Mouse (Mus musculus) MEL (cell line): ENCODE results near the gene Naa35. TPM values are rescaled to one million over a fixed set of nuclear protein-coding genes. Genes with fewer than 3 reads are reported as not detected.

Experiments used
- DNase-seq: peaks from one replicate; pipeline ENCODE4 v3.0.0; 2011; ENCODE audit warnings: low read depth, low spot score
- H3K27ac ChIP-seq: 2 replicates; pipeline ENCODE4 v1.5.1; 2012; ENCODE audit warnings: low read depth, mild to moderate bottlenecking, control low read depth, low read length, moderate library complexity; ENCODE audit not compliant: control insufficient read depth
- H3K27me3 ChIP-seq, 2 experiments: fragments of 150-350 bp in 1 of 2; sonication (generic) in 1 of 2; 2 replicates each; pipeline ENCODE4 v1.6.1; 2012; ENCODE audit warnings: low read length in 2 of 2, mild to moderate bottlenecking in 2 of 2, improper control_type of control experiment in 1 of 2, moderate library complexity in 1 of 2; ENCODE audit not compliant: insufficient read depth in 2 of 2, control insufficient read depth in 1 of 2
- H3K36me3 ChIP-seq, 2 experiments: 2 replicates each; pipeline ENCODE4 v1.6.1; 2012 to 2014; ENCODE audit warnings: low read length in 2 of 2, improper control_type of control experiment in 1 of 2, inconsistent platforms in 1 of 2, mild to moderate bottlenecking in 1 of 2; ENCODE audit not compliant: insufficient read depth in 2 of 2, control insufficient read depth in 1 of 2
- H3K4me1 ChIP-seq, 2 experiments: fragments of 150-350 bp in 1 of 2; sonication (generic) in 1 of 2; 2 replicates each; pipeline ENCODE4 v1.6.1; 2012; ENCODE audit warnings: low read length in 2 of 2, improper control_type of control experiment in 1 of 2, mild to moderate bottlenecking in 1 of 2; ENCODE audit not compliant: insufficient read depth in 2 of 2, control insufficient read depth in 1 of 2
- H3K4me3 ChIP-seq, 2 experiments: fragments of 150-350 bp in 1 of 2; sonication (generic) in 1 of 2; 2 replicates each; pipeline ENCODE4 v1.5.1; 2012; ENCODE audit warnings: low read depth in 2 of 2, low read length in 2 of 2, mild to moderate bottlenecking in 2 of 2, moderate library complexity in 2 of 2, control low read depth in 1 of 2, improper control_type of control experiment in 1 of 2; ENCODE audit not compliant: control insufficient read depth in 1 of 2, insufficient read depth in 1 of 2
- H3K79me2 ChIP-seq: 2 replicates; pipeline ENCODE4 v1.6.1; 2012; ENCODE audit warnings: mild to moderate bottlenecking, low read length, moderate library complexity; ENCODE audit not compliant: control insufficient read depth, poor library complexity, insufficient read depth
- H3K9ac ChIP-seq: 2 replicates; pipeline ENCODE4 v1.6.1; 2012; ENCODE audit warnings: low read depth, mild to moderate bottlenecking, control low read depth, low read length, moderate library complexity; ENCODE audit not compliant: control insufficient read depth, poor library complexity, severe bottlenecking
- H3K9me3 ChIP-seq: fragments of 150-350 bp; sonication (generic); replicated peaks from 2 replicates; pipeline ENCODE4 v1.6.1; 2012; ENCODE audit warnings: mild to moderate bottlenecking, low read length, improper control_type of control experiment, moderate library complexity; ENCODE audit not compliant: insufficient read depth
- CHD1 ChIP-seq: IDR thresholded peaks from 2 replicates; pipeline ENCODE4 v1.6.1; 2012; ENCODE audit warnings: low read depth, mild to moderate bottlenecking, inconsistent platforms, low read length, improper control_type of control experiment
- CTCF ChIP-seq, 3 experiments: IDR thresholded peaks in 2 of 3; conservative IDR thresholded peaks in 1 of 3; 2 replicates each; pipeline ENCODE4 v1.5.1; 2011 to 2012; ENCODE audit warnings: low read length in 3 of 3, low read depth in 2 of 3, mild to moderate bottlenecking in 2 of 3, improper control_type of control experiment in 1 of 3, inconsistent platforms in 1 of 3, mixed read lengths in 1 of 3, moderate library complexity in 1 of 3; ENCODE audit not compliant: control insufficient read depth in 1 of 3, insufficient read depth in 1 of 3, poor library complexity in 1 of 3, severe bottlenecking in 1 of 3
- ELF1 ChIP-seq: IDR thresholded peaks from 2 replicates; pipeline ENCODE4 v1.6.1; 2014; ENCODE audit warnings: low read depth, mild to moderate bottlenecking, inconsistent platforms, low read length, improper control_type of control experiment, moderate library complexity
- GATA1 ChIP-seq: IDR thresholded peaks from 2 replicates; pipeline ENCODE4 v1.6.1; 2011; ENCODE audit warnings: low read depth, low read length, improper control_type of control experiment
- HCFC1 ChIP-seq: IDR thresholded peaks from 2 replicates; pipeline ENCODE4 v1.6.1; 2012; ENCODE audit warnings: low read depth, mild to moderate bottlenecking, inconsistent platforms, low read length, improper control_type of control experiment, moderate library complexity
- KAT2A ChIP-seq: conservative IDR thresholded peaks from 2 replicates; pipeline ENCODE4 v1.6.1; 2012; ENCODE audit warnings: low read depth, low read length, improper control_type of control experiment, inconsistent platforms
- MAZ ChIP-seq: IDR thresholded peaks from 2 replicates; pipeline ENCODE4 v1.6.1; 2012; ENCODE audit warnings: low read depth, mild to moderate bottlenecking, inconsistent platforms, low read length, improper control_type of control experiment
- MYB ChIP-seq: IDR thresholded peaks from 2 replicates; pipeline ENCODE4 v1.6.1; 2011; ENCODE audit warnings: mild to moderate bottlenecking, low read depth, low read length, improper control_type of control experiment
- MYC ChIP-seq: IDR thresholded peaks from 2 replicates; pipeline ENCODE4 v1.6.1; 2011; ENCODE audit warnings: low read depth, mild to moderate bottlenecking, low read length, improper control_type of control experiment, moderate library complexity
- NELFE ChIP-seq: IDR thresholded peaks from 2 replicates; pipeline ENCODE4 v1.6.1; 2011; ENCODE audit warnings: low read depth, low read length, improper control_type of control experiment
- NRF1 ChIP-seq: IDR thresholded peaks from 2 replicates; pipeline ENCODE4 v1.6.1; 2014; ENCODE audit warnings: low read depth, mild to moderate bottlenecking, inconsistent platforms, low read length, improper control_type of control experiment, moderate library complexity; ENCODE audit not compliant: poor library complexity, insufficient read depth, severe bottlenecking
- RCOR1 ChIP-seq: IDR thresholded peaks from 2 replicates; pipeline ENCODE4 v1.6.1; 2012; ENCODE audit warnings: low read depth, mild to moderate bottlenecking, inconsistent platforms, low read length, improper control_type of control experiment
- SMC3 ChIP-seq: IDR thresholded peaks from 2 replicates; pipeline ENCODE4 v1.6.1; 2011; ENCODE audit warnings: low read depth, low read length, improper control_type of control experiment
- TAL1 ChIP-seq: IDR thresholded peaks from 2 replicates; pipeline ENCODE4 v1.6.1; 2012; ENCODE audit warnings: mild to moderate bottlenecking, inconsistent platforms, low read length, moderate library complexity, mixed read lengths
- USF1 ChIP-seq: IDR thresholded peaks from 2 replicates; pipeline ENCODE4 v1.6.1; 2014; ENCODE audit warnings: low read depth, mild to moderate bottlenecking, inconsistent platforms, low read length, improper control_type of control experiment, moderate library complexity
- USF2 ChIP-seq, 2 experiments: IDR thresholded peaks; 2 replicates each; pipeline ENCODE4 v1.6.1; 2011 to 2012; ENCODE audit warnings: improper control_type of control experiment in 2 of 2, low read length in 2 of 2, borderline replicate concordance in 1 of 2, inconsistent platforms in 1 of 2, low read depth in 1 of 2, mild to moderate bottlenecking in 1 of 2; ENCODE audit not compliant: insufficient read depth in 1 of 2
- ZC3H11A ChIP-seq: IDR thresholded peaks from 2 replicates; pipeline ENCODE4 v1.6.1; 2012; ENCODE audit warnings: low read depth, mild to moderate bottlenecking, inconsistent platforms, low read length, improper control_type of control experiment
- ZKSCAN1 ChIP-seq: IDR thresholded peaks from 2 replicates; pipeline ENCODE4 v1.6.1; 2012; ENCODE audit warnings: low read depth, mild to moderate bottlenecking, inconsistent platforms, low read length, improper control_type of control experiment, moderate library complexity
- ZMIZ1 ChIP-seq: IDR thresholded peaks from 2 replicates; pipeline ENCODE4 v1.6.1; 2012; ENCODE audit warnings: low read depth, mild to moderate bottlenecking, inconsistent platforms, low read length, improper control_type of control experiment, moderate library complexity
- polyA plus RNA-seq, 2 experiments: library from polyadenylated mRNA; stranded (reverse) in 1 of 2; unstranded in 1 of 2; fragments of >175 nt in 1 of 2; fragments of >200 nt in 1 of 2; gene quantifications; 2 replicates each; pipeline versions ENCODE4 v1.2.1 to v1.2.4; 2012; ENCODE audit warnings: low replicate concordance in 2 of 2, low read depth in 1 of 2; ENCODE audit not compliant: insufficient read length in 2 of 2, insufficient read depth in 1 of 2, missing spikeins in 1 of 2
- total RNA-seq: library from RNA; depleted of rRNA; stranded (reverse); fragments of 300-350 nt; gene quantifications from 2 replicates; pipeline ENCODE4 v1.2.3, GENCODE M21; 2012

The Naa35 gene
- total and polyA plus RNA-seq, 3 experiments, result 19.5 to 44.4 TPM; not detected in 1

- peak; percentile 75 for TF ChIP-seq NRF1
- peak; percentile 15; the same call in 1 of the 2 replicates for TF ChIP-seq ELF1
- TF ChIP-seq USF1, result 0 out of 2 replicates have a peak, but pooled peaks have one; percentile 14
- no peak for TF ChIP-seq MYB
- TF ChIP-seq HCFC1, result peak; percentile 65
- TF ChIP-seq TAL1, result no peak
- no peak for TF ChIP-seq USF2 (IDR thresholded peaks at IDR 0.05; ENCODE audit: borderline replicate concordance in 1 of 2, insufficient read depth in 1 of 2, low read depth in 1 of 2, low read length in 2 of 2)
- no peak for TF ChIP-seq CTCF (IDR thresholded peaks at IDR 0.05 in 2 of 3, conservative IDR thresholded peaks at IDR 0.05 in 1 of 3; ENCODE audit: control insufficient read depth in 1 of 3, insufficient read depth in 1 of 3, low read depth in 2 of 3, low read length in 3 of 3, poor library complexity in 1 of 3, severe bottlenecking in 1 of 3)
- no peak for TF ChIP-seq KAT2A
- peak; percentile 37 for TF ChIP-seq ZMIZ1
- no peak for TF ChIP-seq GATA1
Measured at GRCm38 (mm10) chr13:59557185-59557985, 27.7 kb upstream of the Naa35 start (continued).

- no peaks in the 10 kb centered on the region for H3K27me3 ChIP-seq
- H3K4me3 ChIP-seq, result no peak overlapping the region
- peaks cover 3 to 17% of the 10 kb centered on the region in 2 experiments for H3K4me1 ChIP-seq
- peaks cover 0 to 11% of the 10 kb centered on the region in 2 experiments; a peak in 2 of 4 replicates for H3K36me3 ChIP-seq
- H3K79me2 ChIP-seq, result peaks cover 30% of the 10 kb centered on the region
- DNase-seq, result no peak
- H3K9me3 ChIP-seq, result no peaks in the 10 kb centered on the region
- TF ChIP-seq MYC, result no peak
- no peak overlapping the region for H3K9ac ChIP-seq
- no peak overlapping the region for H3K27ac ChIP-seq
Measured at GRCm38 (mm10) chr13:59558776-59559175, 26.3 kb upstream of the Naa35 start.

GRCm38 (mm10) chr13:59562471-59562870 is 22.6 kb upstream of the Naa35 start:
- Histone ChIP-seq H3K4me1 (peaks cover 0 to 2% of the 10 kb centered on the region in 2 experiments; a peak in 2 of 4 replicates), H3K27ac (no peak overlapping the region), H3K9me3 (no peaks in the 10 kb centered on the region), H3K27me3 (no peaks in the 10 kb centered on the region), H3K9ac (no peak overlapping the region), H3K36me3 (peaks cover 0 to 4% of the 10 kb centered on the region in 2 experiments; a peak in 2 of 4 replicates), H3K79me2 (0 out of 2 replicates have a peak, but pooled peaks cover under 1% of the 10 kb centered on the region), H3K4me3 (no peak overlapping the region)
- DNase-seq, result no peak
- TF ChIP-seq CHD1 (no peak), RCOR1 (no peak), GATA1 (no peak), NELFE (no peak), ZC3H11A (no peak), ZMIZ1 (no peak), CTCF (IDR thresholded peaks at IDR 0.05 in 2 of 3, conservative IDR thresholded peaks at IDR 0.05 in 1 of 3; ENCODE audit: control insufficient read depth in 1 of 3, insufficient read depth in 1 of 3, low read depth in 2 of 3, low read length in 3 of 3, poor library complexity in 1 of 3, severe bottlenecking in 1 of 3) (no peak), USF2 (IDR thresholded peaks at IDR 0.05; ENCODE audit: borderline replicate concordance in 1 of 2, insufficient read depth in 1 of 2, low read depth in 1 of 2, low read length in 2 of 2) (no peak), SMC3 (no peak), MAZ (no peak), USF1 (no peak), ZKSCAN1 (no peak)
